Mouse (Mus musculus): Measurements from ENCODE around the gene Farp2.

- TF ChIP-seq CTCF (IDR thresholded peaks at IDR 0.05) (no peak), EP300 (IDR thresholded peaks at IDR 0.05) (no peak)
These were observed 158.1 kb downstream of the Farp2 start for GRCm38 (mm10) chr1:93669941-93670340.

Measured in lung, postnatal 0 days (tissue).